Mouse (Mus musculus) induced T-regulatory cell, adult 2 months (primary cell): ENCODE results near the gene Cbr1.
A peak's percentile ranks its signal among the peaks of the same experiment; 100 is the strongest.
"Not testable (repeated sequence)": the region's sequence is repeated elsewhere in the genome, so short reads cannot be mapped to it uniquely, and the experiment has no call there.

Experiments used
- DNase-seq: peaks from one replicate; pipeline ENCODE4 v3.0.0-alpha.2; 2012; ENCODE audit warnings: low read depth

Gene Cbr1

GRCm38 (mm10) chr16:93597551-93597950 lies 8.1 kb upstream of the Cbr1 start:
- DNase-seq: no peak

DNA sequence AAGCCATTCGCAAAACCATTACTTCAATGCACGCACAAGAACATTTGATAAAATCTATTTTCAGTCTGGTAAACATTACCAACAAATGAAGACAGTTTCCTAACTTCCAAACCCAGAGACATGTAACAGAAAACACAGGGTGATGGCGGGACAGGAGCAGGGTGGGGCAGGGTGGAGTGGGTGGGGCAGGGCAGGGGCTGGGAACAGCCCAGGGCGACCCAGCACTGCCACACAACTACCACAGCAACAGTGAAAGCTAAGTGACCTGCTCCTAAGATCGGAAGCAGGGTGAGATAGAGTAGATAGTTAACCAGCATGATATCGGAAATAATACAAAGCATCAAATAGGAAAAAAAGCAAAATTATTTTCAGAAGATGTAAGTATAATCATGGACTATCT lies 6.2 kb upstream of the Cbr1 start:
- DNase-seq: no peak

DNA sequence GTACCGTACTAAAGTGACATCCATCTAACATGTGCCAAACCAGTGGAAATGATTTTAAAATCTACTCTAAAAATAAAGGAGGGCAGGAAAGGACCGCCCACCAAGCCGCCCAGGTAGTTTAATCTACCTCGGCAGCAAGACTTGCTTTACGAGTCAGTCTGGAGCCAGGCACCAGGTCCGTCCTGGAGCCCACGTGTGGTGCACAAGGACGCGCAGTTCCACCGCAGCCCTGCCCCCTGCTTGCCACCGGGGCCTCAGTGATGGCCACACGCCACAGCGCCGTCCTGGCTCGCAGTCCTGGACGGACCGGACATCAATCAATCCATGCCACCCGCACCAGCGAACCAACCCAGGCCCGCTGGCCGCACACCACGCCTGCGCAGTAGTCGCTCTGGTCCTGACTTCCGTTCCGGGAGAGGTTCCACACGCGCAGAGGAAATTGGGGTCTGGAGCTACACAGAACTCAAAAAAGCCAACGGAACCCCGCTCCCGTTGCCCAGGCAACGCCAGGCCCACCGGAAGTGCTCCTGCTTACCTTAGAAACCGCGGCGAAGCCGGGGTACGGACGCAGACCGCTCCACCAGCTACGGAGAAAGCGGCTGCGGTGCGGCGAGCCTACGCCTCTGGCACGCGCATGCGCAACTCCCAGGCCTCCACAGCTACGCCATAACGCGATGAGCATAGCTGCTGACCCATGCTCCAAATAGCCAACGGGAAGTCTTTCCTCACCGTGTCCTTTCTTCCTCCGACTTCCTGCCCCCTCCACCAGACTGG lies 2.0 kb upstream of the Cbr1 start, which contains the start of gene Setd4:
Setd4 (minus strand) TSS at position 625 of the 774 bp plus-strand sequence.
- peak; percentile 92 for DNase-seq

GRCm38 (mm10) chr16:93604481-93604969 lies 1.1 kb upstream of the Cbr1 start:
- DNase-seq: no peak

GRCm38 (mm10) chr16:93606146-93606545 lies 493 bp downstream of the Cbr1 start:
- DNase-seq: no peak

GRCm38 (mm10) chr16:93607669-93608101 lies 2.0 kb downstream of the Cbr1 start:
- peak; percentile 95 for DNase-seq

- peak; percentile 32 for DNase-seq
Observed at GRCm38 (mm10) chr16:93608731-93609130, 3.1 kb downstream of the Cbr1 start.

DNA sequence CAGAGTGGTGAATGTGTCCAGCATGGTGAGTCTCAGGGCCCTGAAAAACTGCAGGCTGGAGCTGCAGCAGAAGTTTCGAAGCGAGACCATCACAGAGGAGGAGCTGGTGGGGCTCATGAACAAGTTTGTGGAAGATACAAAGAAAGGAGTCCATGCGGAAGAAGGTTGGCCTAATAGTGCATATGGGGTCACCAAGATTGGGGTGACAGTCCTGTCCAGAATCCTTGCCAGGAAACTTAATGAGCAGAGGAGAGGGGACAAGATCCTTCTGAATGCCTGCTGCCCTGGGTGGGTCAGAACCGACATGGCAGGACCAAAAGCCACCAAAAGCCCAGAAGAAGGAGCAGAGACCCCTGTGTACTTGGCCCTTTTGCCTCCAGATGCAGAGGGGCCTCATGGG lies 4.1 kb downstream of the Cbr1 start:
- DNase-seq: no peak

GRCm38 (mm10) chr16:93610961-93611360 lies 5.3 kb downstream of the Cbr1 start:
- no peak for DNase-seq

- peak; percentile 85 for DNase-seq
Observed at GRCm38 (mm10) chr16:93615118-93615870, 9.6 kb downstream of the Cbr1 start.

GRCm38 (mm10) chr16:93623759-93624158 lies 18.1 kb downstream of the Cbr1 start:
- DNase-seq: not testable (repeated sequence)

DNA sequence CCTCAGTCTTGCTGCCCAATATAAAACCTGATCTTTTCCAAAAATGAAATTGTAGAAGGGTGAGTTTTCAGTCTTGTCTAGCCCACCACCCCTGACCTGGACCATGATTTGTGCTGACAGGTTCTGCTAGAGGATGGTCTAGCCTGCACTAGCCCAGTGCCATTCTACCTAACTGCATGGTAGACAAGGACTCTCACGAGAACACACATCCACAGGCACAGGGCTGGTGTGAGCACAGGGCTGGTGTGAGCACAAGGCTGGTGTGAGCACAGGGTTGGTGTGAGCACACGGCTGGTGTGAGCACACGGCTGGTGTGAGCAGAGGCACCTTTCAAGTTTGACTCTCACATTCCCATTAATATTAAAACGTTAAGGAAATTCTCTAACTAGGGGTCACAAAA lies 19.0 kb downstream of the Cbr1 start:
- no peak for DNase-seq

GRCm38 (mm10) chr16:93626745-93627144 lies 21.1 kb downstream of the Cbr1 start:
- no peak for DNase-seq

DNA sequence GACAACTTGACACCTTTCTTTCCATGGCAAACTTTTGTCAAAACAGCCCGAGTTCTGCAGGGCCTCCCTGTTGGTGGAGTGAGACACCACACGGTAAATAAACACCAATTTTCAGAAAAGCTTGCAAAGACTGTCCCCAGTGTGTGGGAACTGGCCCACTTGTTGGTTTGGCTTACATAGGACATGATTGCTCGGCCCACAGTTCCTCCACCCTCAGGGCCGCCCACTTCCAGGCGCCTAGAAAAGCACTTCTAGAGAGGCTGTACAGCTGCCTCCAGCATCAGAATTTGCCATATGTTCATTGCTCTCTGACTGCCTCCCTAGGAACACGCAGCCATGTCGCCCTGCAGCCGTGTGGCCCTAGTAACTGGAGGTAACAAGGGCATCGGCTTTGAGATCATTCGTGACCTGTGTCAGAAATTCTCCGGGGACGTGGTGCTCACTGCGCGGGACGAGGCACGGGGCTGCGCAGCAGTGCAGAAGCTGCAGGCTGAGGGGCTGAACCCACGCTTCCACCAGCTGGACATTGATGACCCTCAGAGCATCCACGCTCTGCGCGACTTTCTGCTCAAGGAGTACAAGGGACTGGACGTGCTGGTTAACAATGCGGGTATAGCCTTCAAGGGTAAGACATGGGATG lies 22.2 kb downstream of the Cbr1 start, which contains the start of gene Gm5678:
Gm5678 (plus strand) TSS at position 337 of the 640 bp plus-strand sequence.
- no peak for DNase-seq

- DNase-seq: no peak
Observed at GRCm38 (mm10) chr16:93644006-93644405, 38.4 kb downstream of the Cbr1 start.

- DNase-seq: no peak
Observed at GRCm38 (mm10) chr16:93648441-93649183, 43.0 kb downstream of the Cbr1 start.
